In the genomic region with DNA sequence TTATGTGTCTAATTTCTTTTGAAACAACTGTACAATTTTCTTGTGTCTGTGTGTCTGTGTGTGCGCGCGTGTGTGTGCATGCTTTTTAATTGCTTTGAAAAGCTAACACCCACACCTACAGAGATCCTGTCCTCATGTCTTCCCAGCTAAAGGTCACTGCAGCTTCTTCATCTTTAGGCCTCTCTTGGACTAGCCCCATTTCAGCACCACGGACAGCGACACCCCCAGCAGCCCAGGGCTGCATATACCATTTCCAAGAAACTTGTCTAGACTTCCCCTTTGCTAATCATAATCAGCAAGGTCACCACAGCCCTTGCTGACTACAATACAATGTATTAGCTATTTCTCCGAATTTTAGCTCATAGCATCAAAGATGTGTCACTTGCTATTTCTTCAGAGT, we compare ENCODE assay signal across 8 mouse cellular contexts. TPM values are rescaled to one million over a fixed set of nuclear protein-coding genes. Genes with fewer than 3 reads are reported as not detected.
DNase-seq lines count a peak whose midpoint lies in the region; ATAC-seq and TF ChIP-seq lines count a peak whose summit lies in the region.

No protein-coding gene starts in this region.

- no peak for TF ChIP-seq CTCF in midbrain, postnatal 0 days (IDR thresholded peaks at IDR 0.05)

- H3K4me2 ChIP-seq in intestine, embryonic 14.5 days (ENCODE audit: low read length): no peak overlapping the region
- no peak overlapping the region for H3K4me2 ChIP-seq in intestine, embryonic 16.5 days (ENCODE audit: low read depth, low read length)
- 0 out of 2 replicates have a peak overlapping the region, but pooled peaks have one; percentile 82 for H3K4me2 ChIP-seq in limb, embryonic 13.5 days (replicated peaks)
- peak overlapping the region; percentile 83 for H3K4me2 ChIP-seq in midbrain, postnatal 0 days (ENCODE audit: low read depth, low read length, poor library complexity, severe bottlenecking)

- H3K4me1 ChIP-seq in intestine, embryonic 14.5 days (replicated peaks; ENCODE audit: control insufficient read depth, insufficient read depth, low read length): no peaks in the 10 kb centered on the region
- peaks cover 11% of the 10 kb centered on the region for H3K4me1 ChIP-seq in intestine, embryonic 16.5 days (ENCODE audit: control insufficient read depth, insufficient read depth, low read length)
- H3K4me1 ChIP-seq in limb, embryonic 13.5 days: peaks cover 20% of the 10 kb centered on the region
- H3K4me1 ChIP-seq in midbrain, postnatal 0 days (ENCODE audit: insufficient read depth, low read length): 0 out of 2 replicates have a peak, but pooled peaks cover 3% of the 10 kb centered on the region

- no peak for ATAC-seq in intestine, embryonic 14.5 days (replicated peaks; ENCODE audit: low FRiP score, low TSS enrichment, low read depth)
- no peak for ATAC-seq in intestine, embryonic 16.5 days
- 0 out of 2 replicates have a peak, but pooled peaks have one; percentile 73 for ATAC-seq in limb, embryonic 13.5 days (ENCODE audit: low FRiP score, low read depth)
- ATAC-seq in midbrain, postnatal 0 days (ENCODE audit: low FRiP score): no peak

- H3K9me3 ChIP-seq in intestine, embryonic 14.5 days (ENCODE audit: control insufficient read depth, low read length): no peaks in the 10 kb centered on the region
- H3K9me3 ChIP-seq in intestine, embryonic 16.5 days (ENCODE audit: control insufficient read depth, low read length): no peaks in the 10 kb centered on the region
- no peaks in the 10 kb centered on the region for H3K9me3 ChIP-seq in limb, embryonic 13.5 days
- H3K9me3 ChIP-seq in midbrain, postnatal 0 days (ENCODE audit: low read length): no peaks in the 10 kb centered on the region

- H3K27me3 ChIP-seq in intestine, embryonic 14.5 days (replicated peaks; ENCODE audit: control insufficient read depth, insufficient read depth, low read length): peaks cover 47% of the 10 kb centered on the region
- peaks cover 37% of the 10 kb centered on the region for H3K27me3 ChIP-seq in intestine, embryonic 16.5 days (replicated peaks; ENCODE audit: control insufficient read depth, insufficient read depth, low read length)
- peaks cover 51% of the 10 kb centered on the region for H3K27me3 ChIP-seq in limb, embryonic 13.5 days
- no peaks in the 10 kb centered on the region for H3K27me3 ChIP-seq in midbrain, postnatal 0 days (ENCODE audit: insufficient read depth, low read length)

- H3K4me3 ChIP-seq in intestine, embryonic 14.5 days (ENCODE audit: low read depth, low read length): no peak overlapping the region
- H3K4me3 ChIP-seq in intestine, embryonic 16.5 days (ENCODE audit: low read length): no peak overlapping the region
- H3K4me3 ChIP-seq in limb, embryonic 13.5 days: no peak overlapping the region
- peak overlapping the region; percentile 70 for H3K4me3 ChIP-seq in midbrain, postnatal 0 days (ENCODE audit: low read depth, low read length)

- H3K27ac ChIP-seq in intestine, embryonic 14.5 days (ENCODE audit: low read depth): no peak overlapping the region
- no peak overlapping the region for H3K27ac ChIP-seq in intestine, embryonic 16.5 days (ENCODE audit: low read length)
- no peak overlapping the region for H3K27ac ChIP-seq in limb, embryonic 13.5 days
- H3K27ac ChIP-seq in midbrain, postnatal 0 days (ENCODE audit: low read depth, low read length): no peak overlapping the region

- no peak overlapping the region for H3K9ac ChIP-seq in intestine, embryonic 14.5 days (ENCODE audit: low read length)
- H3K9ac ChIP-seq in intestine, embryonic 16.5 days (ENCODE audit: low read depth, low read length): no peak overlapping the region
- no peak overlapping the region for H3K9ac ChIP-seq in limb, embryonic 13.5 days
- H3K9ac ChIP-seq in midbrain, postnatal 0 days (replicated peaks; ENCODE audit: low read length, poor library complexity, severe bottlenecking): no peak overlapping the region

- DNase-seq in intestine, embryonic 14.5 days (ENCODE audit: low spot score): peak; percentile 93
- DNase-seq in adrenal gland, adult (ENCODE audit: inconsistent age in 2 of 2, low spot score in 1 of 2): peak; percentile 37 to 89
- DNase-seq in embryo, embryonic 9.5 days (ENCODE audit: extremely low spot score): peak; percentile 74
- peak; percentile 82 for DNase-seq in heart, postnatal 4 days
- DNase-seq in midbrain, postnatal 0 days (ENCODE audit: low spot score): peak; percentile 42
- peak; percentile 32 for DNase-seq in urinary bladder, adult 2 months (ENCODE audit: low spot score)

- no peaks in the 10 kb centered on the region for H3K36me3 ChIP-seq in intestine, embryonic 14.5 days (ENCODE audit: control insufficient read depth, insufficient read depth, low read length)
- no peaks in the 10 kb centered on the region for H3K36me3 ChIP-seq in intestine, embryonic 16.5 days (ENCODE audit: control insufficient read depth, insufficient read depth, low read length)
- no peaks in the 10 kb centered on the region for H3K36me3 ChIP-seq in limb, embryonic 13.5 days
- no peaks in the 10 kb centered on the region for H3K36me3 ChIP-seq in midbrain, postnatal 0 days (ENCODE audit: insufficient read depth, low read length)

- WGBS in intestine, embryonic 14.5 days: 28% methylated on average over 6 of the region's 6 CpGs
- WGBS in intestine, embryonic 16.5 days: 25% methylated on average over 6 of the region's 6 CpGs
- WGBS in limb, embryonic 13.5 days: 25% methylated on average over 6 of the region's 6 CpGs
- WGBS in midbrain, postnatal 0 days: 37% methylated on average over 6 of the region's 6 CpGs

RNA-seq across cellular contexts. Expression of gene Fam155a, which starts 1.9 kb away (rescaled TPM):
- 1.7 and 2.1 TPM in 2 replicates for polyA plus RNA-seq in intestine, embryonic 14.5 days (2014; fragmentation: Nextera tagmentation; extraction: Ambion mirVana)
- 1.1 and 1.3 TPM in 2 replicates for polyA plus RNA-seq in intestine, embryonic 16.5 days (2015; fragmentation: Nextera tagmentation; extraction: Ambion mirVana)
- total RNA-seq in heart, postnatal 4 days (2021): not detected
- polyA plus RNA-seq in limb, embryonic 13.5 days (2015; fragmentation: Nextera tagmentation; extraction: Ambion mirVana): 0.89 and 1.7 TPM in 2 replicates
- 122 and 129 TPM in 2 replicates for total RNA-seq in midbrain, postnatal 0 days (2014; rRNA removed)
- polyA plus RNA-seq in midbrain, postnatal 0 days (2015; fragmentation: Nextera tagmentation; extraction: Ambion mirVana): 37.6 and 39.9 TPM in 2 replicates
- polyA plus RNA-seq in urinary bladder, adult 2 months (2012; rRNA removed): 0.15 and 0.34 TPM in 2 replicates

Comparison
In these comparisons a context has a peak if more than half of its experiments do, and no peak if none do; other contexts are left out.
1. DNase-seq: peak in every context shown above with its lines; median percentile 93 in intestine, embryonic 14.5 days; 82 in heart, postnatal 4 days; 74 in embryo, embryonic 9.5 days; 63 in adrenal gland, adult; 42 in midbrain, postnatal 0 days; 32 in urinary bladder, adult 2 months.
2. H3K4me2 ChIP-seq: peak in limb, embryonic 13.5 days (single experiment) and midbrain, postnatal 0 days (single experiment); none in intestine, embryonic 14.5 days (single experiment) and intestine, embryonic 16.5 days (single experiment).
3. RNA of gene Fam155a, which starts 1.9 kb away (polyA plus RNA-seq): 37.6 to 39.9 TPM in midbrain, postnatal 0 days; 1.7 to 2.1 TPM in intestine, embryonic 14.5 days, 1.1 to 1.3 TPM in intestine, embryonic 16.5 days, 0.89 to 1.7 TPM in limb, embryonic 13.5 days and 0.15 to 0.34 TPM in urinary bladder, adult 2 months; every median in the first group is over 10 times any median in the second.